8 mouse cellular contexts compared by ENCODE assay signal in the genomic region with DNA sequence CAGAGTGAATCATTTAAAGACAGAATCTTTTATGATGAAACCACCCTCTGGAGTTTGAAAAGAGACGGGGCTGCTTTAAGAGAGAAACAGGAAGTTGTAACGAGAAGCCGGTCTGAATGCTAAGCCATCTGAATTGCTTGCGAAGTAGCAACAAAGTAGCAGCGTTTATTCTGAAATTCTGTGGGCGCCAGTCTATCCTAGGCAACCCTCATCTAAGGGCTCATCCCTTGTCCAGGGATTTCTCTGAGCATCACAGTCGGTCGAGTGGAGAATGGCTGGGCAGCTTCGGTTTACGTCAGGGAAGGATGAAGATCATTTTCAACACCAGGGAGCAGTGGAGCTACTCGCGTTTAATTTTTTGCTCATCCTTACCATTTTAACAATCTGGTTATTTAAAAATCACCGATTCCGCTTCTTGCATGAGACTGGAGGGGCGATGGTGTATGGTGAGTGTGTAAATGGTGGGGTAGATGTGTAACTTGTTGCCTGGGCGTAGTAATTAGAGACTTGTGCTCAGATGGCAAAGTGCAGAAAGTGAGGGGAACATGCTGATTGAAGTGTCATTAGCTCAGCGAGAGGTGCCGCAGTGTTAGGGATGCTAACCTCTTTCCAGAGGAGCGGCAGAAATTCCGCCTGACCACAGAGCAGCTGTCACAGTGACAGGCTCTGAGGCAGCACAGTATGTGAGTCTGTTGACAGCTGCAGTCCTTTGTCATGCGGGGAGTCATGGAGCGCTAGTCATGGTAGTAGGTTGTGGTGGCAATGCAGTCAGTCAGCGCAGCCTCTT. TPM values are rescaled to one million over a fixed set of nuclear protein-coding genes. Genes with fewer than 3 reads are reported as not detected.
DNase-seq lines count a peak whose midpoint lies in the region; ATAC-seq and TF ChIP-seq lines count a peak whose summit lies in the region.

A gene (plus strand): TSS at position 119 of the 787 bp plus-strand sequence.

- H3K9me3 ChIP-seq in embryonic facial prominence, embryonic 10.5 days: no peaks in the 10 kb centered on the region
- no peaks in the 10 kb centered on the region for H3K9me3 ChIP-seq in kidney, embryonic 16.5 days (ENCODE audit: low read length)
- no peaks in the 10 kb centered on the region for H3K9me3 ChIP-seq in liver, embryonic 11.5 days (ENCODE audit: control insufficient read depth, low read length)
- H3K9me3 ChIP-seq in midbrain, postnatal 0 days (ENCODE audit: low read length): no peaks in the 10 kb centered on the region

- peak within 1 kb of the TSS; percentile 60 for H3K4me3 ChIP-seq in embryonic facial prominence, embryonic 10.5 days
- peak within 1 kb of the TSS; percentile 57 for H3K4me3 ChIP-seq in kidney, embryonic 16.5 days (ENCODE audit: low read length)
- H3K4me3 ChIP-seq in liver, embryonic 11.5 days (ENCODE audit: low read depth, low read length): peak within 1 kb of the TSS; percentile 48
- peak within 1 kb of the TSS; percentile 60 for H3K4me3 ChIP-seq in midbrain, postnatal 0 days (ENCODE audit: low read depth, low read length)
- peak within 1 kb of the TSS; percentile 71 for H3K4me3 ChIP-seq in thymus, adult 2 months (ENCODE audit: control insufficient read depth, insufficient read depth, low read length)

- H3K9ac ChIP-seq in kidney, embryonic 16.5 days (replicated peaks; ENCODE audit: low read length): peak within 1 kb of the TSS; percentile 50
- H3K9ac ChIP-seq in liver, embryonic 11.5 days (ENCODE audit: low read depth, low read length): peak within 1 kb of the TSS; percentile 36
- H3K9ac ChIP-seq in midbrain, postnatal 0 days (replicated peaks; ENCODE audit: low read length, poor library complexity, severe bottlenecking): peak within 1 kb of the TSS; percentile 58

- ATAC-seq in kidney, embryonic 16.5 days (ENCODE audit: low FRiP score, low TSS enrichment): peak; percentile 88
- peak; percentile 63 for ATAC-seq in liver, embryonic 11.5 days (replicated peaks; ENCODE audit: low FRiP score)
- ATAC-seq in midbrain, postnatal 0 days (ENCODE audit: low FRiP score): peak; percentile 83

- peak within 1 kb of the TSS; percentile 72 for H3K4me2 ChIP-seq in kidney, embryonic 16.5 days (replicated peaks; ENCODE audit: low read depth, low read length)
- H3K4me2 ChIP-seq in liver, embryonic 11.5 days: peak within 1 kb of the TSS; percentile 67
- peak within 1 kb of the TSS; percentile 71 for H3K4me2 ChIP-seq in midbrain, postnatal 0 days (ENCODE audit: low read depth, low read length, poor library complexity, severe bottlenecking)

- DNase-seq in 3T3-L1 (ENCODE audit: low read depth, low spot score) (peak; percentile 62), adipocyte (ENCODE audit: low spot score) (peak; percentile 10)
- DNase-seq in embryonic facial prominence, embryonic 10.5 days (ENCODE audit: low spot score): peak; percentile 54
- DNase-seq in heart, adult 8-10 months (ENCODE audit: low spot score): peak; percentile 44
- DNase-seq in liver, embryonic 11.5 days (ENCODE audit: low spot score): peak; percentile 39
- DNase-seq in midbrain, postnatal 0 days (ENCODE audit: low spot score): peak; percentile 80
- DNase-seq in thymus, adult 2 months: peak; percentile 65

- peak; percentile 40 for TF ChIP-seq CTCF in midbrain, postnatal 0 days (IDR thresholded peaks at IDR 0.05)
- TF ChIP-seq CTCF in thymus, adult 2 months (IDR thresholded peaks at IDR 0.05; ENCODE audit: borderline replicate concordance, control insufficient read depth, extremely low read depth, insufficient read depth, low read length, poor library complexity): no peak

- TF ChIP-seq POLR2A in thymus, adult 2 months (IDR thresholded peaks at IDR 0.05; ENCODE audit: control insufficient read depth, extremely low read depth, insufficient read depth, low read length, poor library complexity): peak; percentile 52; the same call in 1 of the 2 replicates

- no peaks in the 10 kb centered on the region for H3K27me3 ChIP-seq in embryonic facial prominence, embryonic 10.5 days (replicated peaks; ENCODE audit: low read depth, poor library complexity, severe bottlenecking)
- H3K27me3 ChIP-seq in kidney, embryonic 16.5 days (ENCODE audit: insufficient read depth, low read length): no peaks in the 10 kb centered on the region
- no peaks in the 10 kb centered on the region for H3K27me3 ChIP-seq in liver, embryonic 11.5 days (replicated peaks; ENCODE audit: control insufficient read depth, insufficient read depth, low read length)
- H3K27me3 ChIP-seq in midbrain, postnatal 0 days (ENCODE audit: insufficient read depth, low read length): no peaks in the 10 kb centered on the region
- no peaks in the 10 kb centered on the region for H3K27me3 ChIP-seq in thymus, adult 2 months (ENCODE audit: control insufficient read depth, insufficient read depth, low read length)

- peaks cover 19% of the 10 kb centered on the region for H3K4me1 ChIP-seq in embryonic facial prominence, embryonic 10.5 days
- 0 out of 2 replicates have a peak, but pooled peaks cover 6% of the 10 kb centered on the region for H3K4me1 ChIP-seq in kidney, embryonic 16.5 days (ENCODE audit: insufficient read depth, low read length)
- 0 out of 2 replicates have a peak, but pooled peaks cover 3% of the 10 kb centered on the region for H3K4me1 ChIP-seq in liver, embryonic 11.5 days (replicated peaks; ENCODE audit: control insufficient read depth, insufficient read depth, low read length)
- peaks cover 5% of the 10 kb centered on the region; the same call in 1 of the 2 replicates for H3K4me1 ChIP-seq in midbrain, postnatal 0 days (ENCODE audit: insufficient read depth, low read length)
- peaks cover 32% of the 10 kb centered on the region for H3K4me1 ChIP-seq in thymus, adult 2 months (replicated peaks; ENCODE audit: control insufficient read depth, insufficient read depth, low read length)

- WGBS in embryonic facial prominence, embryonic 10.5 days: 3% methylated on average over 23 of the region's 23 CpGs
- 2% methylated on average over 23 of the region's 23 CpGs for WGBS in kidney, embryonic 16.5 days
- WGBS in liver, embryonic 11.5 days: 3% methylated on average over 23 of the region's 23 CpGs
- 1% methylated on average over 23 of the region's 23 CpGs for WGBS in midbrain, postnatal 0 days
- WGBS in thymus, adult 2 months: under 1% methylated on average over 23 of the region's 23 CpGs

- H3K27ac ChIP-seq in embryonic facial prominence, embryonic 10.5 days (replicated peaks): peak within 1 kb of the TSS; percentile 48
- no peak within 1 kb of the TSS for H3K27ac ChIP-seq in kidney, embryonic 16.5 days (ENCODE audit: low read length)
- no peak within 1 kb of the TSS for H3K27ac ChIP-seq in liver, embryonic 11.5 days (ENCODE audit: low read depth, low read length)
- peak within 1 kb of the TSS; percentile 70 for H3K27ac ChIP-seq in midbrain, postnatal 0 days (ENCODE audit: low read depth, low read length)
- peak within 1 kb of the TSS; percentile 97 for H3K27ac ChIP-seq in thymus, adult 2 months (ENCODE audit: control insufficient read depth, insufficient read depth, low read length)

- no peaks in the 10 kb centered on the region for H3K36me3 ChIP-seq in embryonic facial prominence, embryonic 10.5 days (replicated peaks)
- H3K36me3 ChIP-seq in kidney, embryonic 16.5 days (ENCODE audit: insufficient read depth, low read length): no peaks in the 10 kb centered on the region
- H3K36me3 ChIP-seq in liver, embryonic 11.5 days (ENCODE audit: control insufficient read depth, insufficient read depth, low read length): no peaks in the 10 kb centered on the region
- no peaks in the 10 kb centered on the region for H3K36me3 ChIP-seq in midbrain, postnatal 0 days (ENCODE audit: insufficient read depth, low read length)
- H3K36me3 ChIP-seq in thymus, adult 2 months (ENCODE audit: control insufficient read depth, insufficient read depth, low read length): no peaks in the 10 kb centered on the region; the same call in 1 of the 2 replicates

RNA-seq across cellular contexts. Expression of the gene that starts here (rescaled TPM):
- polyA plus RNA-seq in embryonic facial prominence, embryonic 10.5 days (2016; fragmentation: Nextera tagmentation; extraction: Ambion mirVana): 2.0 and 2.6 TPM in 2 replicates
- 1 to 10 TPM; 1.7 to 3.0 (median 2.4) TPM for total RNA-seq in heart, adult 8-10 months (2022)
- polyA plus RNA-seq in kidney, embryonic 16.5 days (2015; fragmentation: Nextera tagmentation; extraction: Ambion mirVana): 3.9 and 4.3 TPM in 2 replicates
- polyA plus RNA-seq in liver, embryonic 11.5 days (2014; fragmentation: Nextera tagmentation; extraction: Ambion mirVana): 1.9 and 2.3 TPM in 2 replicates
- total RNA-seq in midbrain, postnatal 0 days (2014; rRNA removed): 6.7 and 6.9 TPM in 2 replicates
- polyA plus RNA-seq in midbrain, postnatal 0 days (2015; fragmentation: Nextera tagmentation; extraction: Ambion mirVana): 5.7 and 6.0 TPM in 2 replicates
- 43.5 and 49.7 TPM in 2 replicates for polyA plus RNA-seq in thymus, adult 2 months (2012; rRNA removed)

Comparison
In these comparisons a context has a peak if more than half of its experiments do, and no peak if none do; other contexts are left out.
1. DNase-seq: peak in every context shown above with its lines; median percentile 80 in midbrain, postnatal 0 days; 65 in thymus, adult 2 months; 62 in 3T3-L1; 54 in embryonic facial prominence, embryonic 10.5 days; 44 in heart, adult 8-10 months; 39 in liver, embryonic 11.5 days; 10 in adipocyte.
2. H3K27ac ChIP-seq: peak in embryonic facial prominence, embryonic 10.5 days (single experiment), midbrain, postnatal 0 days (single experiment) and thymus, adult 2 months (single experiment); none in kidney, embryonic 16.5 days (single experiment) and liver, embryonic 11.5 days (single experiment).
3. Peak in every context shown above with its lines, with median percentiles within 50 percentile points of each other: H3K4me3 ChIP-seq, ATAC-seq, H3K4me2 ChIP-seq and H3K9ac ChIP-seq.